Mouse (Mus musculus): ENCODE measurements around the gene Pkd1l3. TPM values are rescaled to one million over a fixed set of nuclear protein-coding genes. Genes with fewer than 3 reads are reported as not detected.

The Pkd1l3 gene
- 1.3 TPM for polyA plus RNA-seq (2015; fragmentation: Illumina TruSeq; extraction: RNeasy Lipid Tissue Mini Kit (QIAGEN cat#74804); ENCODE audit: low read depth, low replicate concordance)

GRCm38 (mm10) chr8:109614243-109615210 lies at the start of gene Pkd1l3:
Pkd1l3 (plus strand) TSS chr8:109614517.

GRCm38 (mm10) chr8:109565498-109566333 lies 48.6 kb upstream of the Pkd1l3 start, which contains the start of the genes Dhx38 and Txnl4b:
Dhx38 (minus strand) TSS chr8:109565861.
Txnl4b (plus strand) TSS chr8:109565892.

GRCm38 (mm10) chr8:109578900-109579301 lies 35.4 kb upstream of the Pkd1l3 start, which contains the start of gene Hp:
Hp (minus strand) TSS chr8:109579172.

GRCm38 (mm10) chr8:109608271-109609152 lies 5.8 kb upstream of the Pkd1l3 start, which contains the start of gene Dhodh:
Dhodh (minus strand) TSS chr8:109608673.

DNA sequence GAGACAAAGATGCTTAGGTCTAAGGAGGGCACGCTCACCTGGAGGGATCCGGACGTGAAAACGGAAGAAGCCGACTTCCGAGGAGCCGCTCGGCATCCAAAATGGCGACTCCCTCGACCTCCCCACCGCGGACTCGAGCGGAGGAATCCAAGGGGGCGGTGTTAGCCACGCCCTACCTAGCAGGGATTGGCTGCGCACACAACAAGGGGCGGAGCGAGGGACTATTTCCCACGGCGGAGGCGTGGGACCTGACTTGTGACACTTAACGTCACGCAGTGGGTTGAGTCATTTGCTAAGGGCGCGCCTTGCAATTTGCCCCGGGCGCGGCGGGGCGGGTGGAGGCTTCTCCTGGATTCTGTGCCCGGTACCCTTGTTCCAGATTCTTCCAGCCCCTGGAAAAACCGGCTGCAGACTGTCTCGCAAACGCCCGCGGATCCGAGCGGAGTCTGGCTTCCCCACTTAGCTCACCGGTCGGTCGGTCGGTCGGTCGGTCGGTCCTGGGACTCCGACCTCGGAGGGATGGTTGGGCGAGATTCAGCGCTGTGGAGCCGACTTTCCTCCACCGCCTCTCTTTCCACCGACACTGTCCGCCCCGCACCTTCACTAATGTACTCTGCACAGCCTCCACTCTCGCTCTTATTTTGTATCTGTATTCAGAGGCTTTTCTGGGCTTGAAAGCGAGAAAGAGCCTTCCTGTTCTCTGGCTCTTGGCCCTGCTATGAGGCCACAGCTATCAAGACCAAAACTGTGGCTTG lies 79.0 kb downstream of the Pkd1l3 start, which contains the start of gene Ist1:
Gene Ist1, minus strand, starts transcription at position 115 of the 755 bp plus-strand sequence.

DNA sequence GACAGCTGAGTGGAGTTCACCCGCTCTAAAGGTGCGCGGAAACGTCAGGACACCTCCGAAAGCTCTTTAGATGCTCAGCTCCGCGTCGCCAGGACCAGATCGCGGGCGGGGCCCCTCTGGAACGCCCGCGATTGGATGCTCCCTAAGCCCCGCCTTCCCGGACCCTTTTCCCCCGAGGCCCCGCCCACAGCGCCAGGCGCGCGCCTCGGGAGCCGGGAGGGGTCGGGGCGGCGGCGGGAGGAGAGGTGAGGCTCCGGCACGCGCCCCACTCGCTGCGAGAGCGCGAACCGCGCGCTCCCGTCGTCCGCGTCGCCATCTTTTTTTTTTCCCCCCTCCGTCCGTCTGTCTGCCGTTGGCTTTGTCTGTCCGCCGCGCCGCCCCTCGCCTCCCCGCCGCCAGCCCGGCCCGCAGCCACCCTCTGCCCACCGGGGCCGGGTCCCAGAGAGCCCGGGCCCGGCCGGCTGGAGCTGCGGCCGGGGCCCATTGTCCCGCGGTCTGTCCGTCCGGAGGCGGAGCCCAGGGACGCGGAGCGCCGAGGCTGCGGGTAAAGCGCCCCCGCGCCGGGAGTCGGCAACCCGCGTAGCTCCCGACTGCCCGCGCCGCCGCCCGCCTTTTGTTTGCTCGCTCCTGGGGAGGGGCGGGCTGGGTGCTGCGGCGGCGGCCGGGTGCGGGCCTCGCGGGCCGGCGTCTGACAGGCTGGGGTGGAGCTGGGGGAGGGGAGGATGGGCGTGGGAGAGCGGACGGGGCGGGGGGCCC lies 91.2 kb downstream of the Pkd1l3 start, which contains the start of gene Zfp821:
Gene Zfp821, plus strand, starts transcription at position 227 of the 756 bp plus-strand sequence.

Other genes with a start within 250 kb of the Pkd1l3 start
- gene Pmfbp1, start 120.5 kb upstream of the Pkd1l3 start, polyA plus RNA-seq (2015; fragmentation: Illumina TruSeq; extraction: RNeasy Lipid Tissue Mini Kit (QIAGEN cat#74804); ENCODE audit: low read depth, low replicate concordance) = 0.37 TPM
- gene Dhx38, start 48.7 kb upstream of the Pkd1l3 start, polyA plus RNA-seq (2015; fragmentation: Illumina TruSeq; extraction: RNeasy Lipid Tissue Mini Kit (QIAGEN cat#74804); ENCODE audit: low read depth, low replicate concordance) = 15.6 TPM
- 23.6 TPM for gene Txnl4b, start 48.6 kb upstream of the Pkd1l3 start, polyA plus RNA-seq (2015; fragmentation: Illumina TruSeq; extraction: RNeasy Lipid Tissue Mini Kit (QIAGEN cat#74804); ENCODE audit: low read depth, low replicate concordance)
- gene Hp, start 35.3 kb upstream of the Pkd1l3 start, polyA plus RNA-seq (2015; fragmentation: Illumina TruSeq; extraction: RNeasy Lipid Tissue Mini Kit (QIAGEN cat#74804); ENCODE audit: low read depth, low replicate concordance) = 1.3 TPM
- 23.0 TPM for gene Dhodh, start 5.8 kb upstream of the Pkd1l3 start, polyA plus RNA-seq (2015; fragmentation: Illumina TruSeq; extraction: RNeasy Lipid Tissue Mini Kit (QIAGEN cat#74804); ENCODE audit: low read depth, low replicate concordance)
- 78.6 TPM for gene Ist1, start 78.7 kb downstream of the Pkd1l3 start, polyA plus RNA-seq (2015; fragmentation: Illumina TruSeq; extraction: RNeasy Lipid Tissue Mini Kit (QIAGEN cat#74804); ENCODE audit: low read depth, low replicate concordance)
- 31.7 TPM for gene Zfp821, start 91.0 kb downstream of the Pkd1l3 start, polyA plus RNA-seq (2015; fragmentation: Illumina TruSeq; extraction: RNeasy Lipid Tissue Mini Kit (QIAGEN cat#74804); ENCODE audit: low read depth, low replicate concordance)
- gene Atxn1l, start 123.2 kb downstream of the Pkd1l3 start, polyA plus RNA-seq (2015; fragmentation: Illumina TruSeq; extraction: RNeasy Lipid Tissue Mini Kit (QIAGEN cat#74804); ENCODE audit: low read depth, low replicate concordance) = 15.6 TPM
- 72.2 TPM for gene Ap1g1, start 164.0 kb downstream of the Pkd1l3 start, polyA plus RNA-seq (2015; fragmentation: Illumina TruSeq; extraction: RNeasy Lipid Tissue Mini Kit (QIAGEN cat#74804); ENCODE audit: low read depth, low replicate concordance)